Mouse (Mus musculus) hindbrain, embryonic 13.5 days (tissue): Measurements from ENCODE around the gene Smc6. TPM values are rescaled to one million over a fixed set of nuclear protein-coding genes. Genes with fewer than 3 reads are reported as not detected.

Experiments used
- ATAC-seq: fragments of 200-750 bp; cut with Nextera tagmentation; 2 replicates; pipeline ENCODE4 v1.8.0; 2017; ENCODE audit warnings: moderate TSS enrichment; ENCODE audit not compliant: low FRiP score
- H3K27ac ChIP-seq: fragments of 300-500 bp; sonication (generic); 2 replicates; pipeline ENCODE4 v1.5.1; 2015; ENCODE audit warnings: inconsistent platforms, mild to moderate bottlenecking, moderate library complexity
- H3K27me3 ChIP-seq: fragments of 300-500 bp; sonication (generic); 2 replicates; pipeline ENCODE4 v1.6.1; 2015; ENCODE audit warnings: mild to moderate bottlenecking, inconsistent platforms
- H3K36me3 ChIP-seq: fragments of 300-500 bp; sonication (generic); 2 replicates; pipeline ENCODE4 v1.6.1; 2015; ENCODE audit warnings: mild to moderate bottlenecking, inconsistent platforms
- H3K4me1 ChIP-seq: fragments of 300-500 bp; sonication (generic); replicated peaks from 2 replicates; pipeline ENCODE4 v1.6.1; 2015; ENCODE audit warnings: inconsistent platforms
- H3K4me2 ChIP-seq: fragments of 300-500 bp; sonication (generic); 2 replicates; pipeline ENCODE4 v1.6.1; 2015; ENCODE audit warnings: inconsistent platforms, mild to moderate bottlenecking, moderate library complexity
- H3K4me3 ChIP-seq: fragments of 300-500 bp; sonication (generic); 2 replicates; pipeline ENCODE4 v1.5.1; 2015; ENCODE audit warnings: mild to moderate bottlenecking, inconsistent platforms
- H3K9ac ChIP-seq: fragments of 300-500 bp; sonication (generic); 2 replicates; pipeline ENCODE4 v1.6.1; 2015; ENCODE audit warnings: mild to moderate bottlenecking, inconsistent platforms
- H3K9me3 ChIP-seq: fragments of 300-500 bp; sonication (generic); 2 replicates; pipeline ENCODE4 v1.6.1; 2016; ENCODE audit warnings: inconsistent platforms
- WGBS: fragments of 180-500 bp; shearing (Covaris S2); methylation state at CpG from one replicate; pipeline ENCODE4 v1.1.7; 2015; 5-methylcytosine and 5-hydroxymethylcytosine counted together
- microRNA-seq: library from miRNA; unstranded; fragments of <30 nt; microRNA quantifications from one replicate; pipeline ENCODE4, GENCODE M21; 2016
- polyA plus RNA-seq: library from polyadenylated mRNA; unstranded; fragments of >200 nt; fragmentation: Nextera tagmentation; extraction: Ambion mirVana; gene quantifications from 2 replicates; pipeline ENCODE4 v1.2.1, GENCODE M21; 2015

Gene Smc6
- polyA plus RNA-seq, 1 experiment from 2014 or later = 117 TPM

GRCm38 (mm10) chr12:11362435-11362834 is 96.7 kb downstream of the Smc6 start:
- no peak for ATAC-seq
- Histone ChIP-seq H3K4me1 (peaks cover 2% of the 10 kb centered on the region; the same call in 1 of the 2 replicates), H3K36me3 (no peaks in the 10 kb centered on the region), H3K27me3 (no peaks in the 10 kb centered on the region), H3K9ac (no peak overlapping the region), H3K27ac (no peak overlapping the region), H3K4me2 (no peak overlapping the region), H3K4me3 (no peak overlapping the region), H3K9me3 (no peaks in the 10 kb centered on the region)
- 82% methylated on average over 6 of the region's 6 CpGs for WGBS

DNA sequence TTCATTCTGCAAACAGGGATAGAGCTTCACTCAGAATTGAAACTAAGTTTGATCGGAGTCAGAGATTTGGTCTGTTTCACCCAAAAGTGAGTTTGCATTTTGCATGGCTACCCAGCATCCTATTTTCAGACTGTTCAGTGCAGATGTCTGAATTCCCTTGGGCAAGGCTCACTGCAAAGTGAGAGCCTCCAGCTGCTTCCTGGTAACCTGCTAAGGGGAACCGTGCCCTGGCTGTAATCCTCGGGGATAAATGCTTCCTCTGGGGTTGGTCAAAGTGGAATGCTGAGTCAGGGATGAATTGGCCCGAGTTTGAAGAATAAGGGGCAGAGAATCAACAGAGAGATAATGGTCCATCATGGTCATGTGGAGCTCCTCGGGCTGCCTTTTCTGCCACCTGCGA is 99.2 kb downstream of the Smc6 start:
- Histone ChIP-seq H3K36me3 (no peaks in the 10 kb centered on the region), H3K27ac (no peak overlapping the region), H3K4me3 (no peak overlapping the region), H3K9ac (no peak overlapping the region), H3K9me3 (no peaks in the 10 kb centered on the region), H3K27me3 (no peaks in the 10 kb centered on the region), H3K4me2 (no peak overlapping the region), H3K4me1 (0 out of 2 replicates have a peak, but pooled peaks cover 2% of the 10 kb centered on the region)
- ATAC-seq = no peak
- 74% methylated on average over 6 of the region's 6 CpGs for WGBS

- H3K4me1 ChIP-seq = 0 out of 2 replicates have a peak, but pooled peaks cover 6% of the 10 kb centered on the region
- ATAC-seq = no peak
- no peak overlapping the region for H3K4me2 ChIP-seq
- no peak overlapping the region for H3K4me3 ChIP-seq
- H3K36me3 ChIP-seq = no peaks in the 10 kb centered on the region
- H3K27me3 ChIP-seq = no peaks in the 10 kb centered on the region
- 69% methylated on average over 3 of the region's 3 CpGs for WGBS
- H3K9me3 ChIP-seq = no peaks in the 10 kb centered on the region
- no peak overlapping the region for H3K27ac ChIP-seq
- H3K9ac ChIP-seq = no peak overlapping the region
These were observed 101.5 kb downstream of the Smc6 start for GRCm38 (mm10) chr12:11367099-11367765.

Small RNAs within 50 kb of the gene (microRNA-seq; reads per million reads assigned to microRNA genes)
- gene Mir7675 = not detected

Other genes with a start within 250 kb of the Smc6 start
- gene Kcns3, start 114.8 kb upstream of the Smc6 start, polyA plus RNA-seq = 0.44 and 0.79 TPM in 2 replicates
- gene Msgn1, start 56.9 kb upstream of the Smc6 start, polyA plus RNA-seq = not detected in 2 replicates
- 2.6 and 3.1 TPM in 2 replicates for gene Gen1, start 85 bp upstream of the Smc6 start, polyA plus RNA-seq
- 23.6 and 28.5 TPM in 2 replicates for gene Vsnl1, start 170.7 kb downstream of the Smc6 start, polyA plus RNA-seq
- gene Rad51ap2, start 190.2 kb downstream of the Smc6 start, polyA plus RNA-seq = 0.27 and 0.47 TPM in 2 replicates